Mouse (Mus musculus) neural tube, embryonic 12.5 days (tissue): ENCODE measurements around the gene Parp8. TPM values are rescaled to one million over a fixed set of nuclear protein-coding genes. Genes with fewer than 3 reads are reported as not detected.
A peak's percentile ranks its signal among the peaks of the same experiment; 100 is the strongest.

Source experiments
- ATAC-seq: fragments of 200-750 bp; cut with Nextera tagmentation; 2 replicates; pipeline ENCODE4 v1.8.0; 2017; ENCODE audit warnings: low read depth, mild to moderate bottlenecking, moderate TSS enrichment, moderate library complexity; ENCODE audit not compliant: low FRiP score
- H3K27ac ChIP-seq: fragments of 300-500 bp; sonication (generic); 2 replicates; pipeline ENCODE4 v1.5.1; 2016
- H3K27me3 ChIP-seq: fragments of 300-500 bp; sonication (generic); replicated peaks from 2 replicates; pipeline ENCODE4 v1.6.1; 2016; ENCODE audit warnings: mild to moderate bottlenecking
- H3K36me3 ChIP-seq: fragments of 300-500 bp; sonication (generic); 2 replicates; pipeline ENCODE4 v1.6.1; 2016; ENCODE audit warnings: mild to moderate bottlenecking
- H3K4me1 ChIP-seq: fragments of 300-500 bp; sonication (generic); 2 replicates; pipeline ENCODE4 v1.6.1; 2016
- H3K4me2 ChIP-seq: fragments of 300-500 bp; sonication (generic); replicated peaks from 2 replicates; pipeline ENCODE4 v1.6.1; 2016; ENCODE audit warnings: mild to moderate bottlenecking
- H3K4me3 ChIP-seq: fragments of 300-500 bp; sonication (generic); 2 replicates; pipeline ENCODE4 v1.5.1; 2016
- H3K9ac ChIP-seq: fragments of 300-500 bp; sonication (generic); 2 replicates; pipeline ENCODE4 v1.6.1; 2016; ENCODE audit warnings: mild to moderate bottlenecking
- H3K9me3 ChIP-seq: fragments of 300-500 bp; sonication (generic); 2 replicates; pipeline ENCODE4 v1.6.1; 2016; ENCODE audit warnings: mild to moderate bottlenecking
- WGBS: fragments of 180-500 bp; shearing (Covaris S2); methylation state at CpG from one replicate; pipeline ENCODE4 v1.1.7; 2016; 5-methylcytosine and 5-hydroxymethylcytosine counted together
- polyA plus RNA-seq: library from polyadenylated mRNA; unstranded; fragments of >200 nt; fragmentation: Nextera tagmentation; extraction: Ambion mirVana; gene quantifications from 2 replicates; pipeline ENCODE4 v1.2.1, GENCODE M21; 2016

The Parp8 gene
- polyA plus RNA-seq, 1 experiment from 2014 or later: 17.3 TPM

DNA sequence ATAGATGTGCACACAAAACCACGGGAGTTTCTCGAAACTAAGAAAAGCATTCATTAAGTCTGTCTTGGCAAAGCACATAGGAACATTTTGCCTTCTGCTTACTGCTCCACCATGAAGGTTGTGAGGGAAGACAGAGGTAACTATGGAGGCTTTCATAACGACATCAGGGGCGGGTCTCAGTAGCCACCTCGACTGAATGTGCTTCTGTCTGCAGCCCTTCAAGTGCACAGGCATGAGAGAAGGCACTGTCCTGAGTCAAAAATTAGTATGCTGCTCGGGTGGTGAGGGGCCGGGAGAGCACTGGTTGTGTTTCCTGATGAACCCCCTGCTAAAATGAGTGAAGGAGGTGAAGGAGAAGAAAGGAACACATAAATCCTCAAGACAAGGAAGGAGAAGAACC lies 51.8 kb downstream of the Parp8 start:
- H3K4me2 ChIP-seq: no peak overlapping the region
- ATAC-seq: peak; percentile 65; the same call in 1 of the 2 replicates
- H3K4me3 ChIP-seq: no peak overlapping the region
- no peaks in the 10 kb centered on the region for H3K27me3 ChIP-seq
- no peaks in the 10 kb centered on the region for H3K9me3 ChIP-seq
- 62% methylated on average over 7 of the region's 7 CpGs for WGBS
- no peak overlapping the region for H3K9ac ChIP-seq
- no peaks in the 10 kb centered on the region for H3K36me3 ChIP-seq
- H3K4me1 ChIP-seq: no peaks in the 10 kb centered on the region
- H3K27ac ChIP-seq: no peak overlapping the region

DNA sequence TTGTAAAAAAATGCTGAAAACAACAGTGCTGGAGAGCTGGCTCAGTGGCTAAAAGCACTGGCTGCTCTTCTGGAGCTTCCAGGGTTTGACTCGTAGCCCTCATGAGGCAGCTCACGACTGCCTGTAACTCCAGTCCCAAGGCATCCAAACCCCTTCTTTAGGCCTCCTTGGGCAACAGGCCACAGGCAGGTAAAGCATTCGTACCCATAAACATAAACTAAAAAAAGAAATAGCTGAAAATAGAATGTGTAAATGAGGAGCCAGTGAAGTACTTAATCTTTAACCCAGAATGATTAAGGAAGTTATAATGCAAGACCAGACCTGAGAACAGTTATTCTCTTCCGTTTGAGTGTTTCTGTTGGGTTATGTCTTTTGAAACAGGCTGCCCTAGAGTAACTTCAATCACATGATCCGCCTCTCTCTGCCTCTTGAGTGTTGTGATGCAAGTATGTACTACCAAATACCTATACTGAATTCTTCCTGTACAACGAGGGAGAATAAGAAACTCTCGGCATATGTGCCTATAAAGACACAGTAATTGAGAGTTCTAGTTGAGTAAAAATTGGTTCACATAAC lies 53.2 kb downstream of the Parp8 start:
- Histone ChIP-seq H3K27ac (no peak overlapping the region), H3K9me3 (no peaks in the 10 kb centered on the region), H3K27me3 (no peaks in the 10 kb centered on the region), H3K9ac (no peak overlapping the region), H3K4me1 (no peaks in the 10 kb centered on the region), H3K4me3 (no peak overlapping the region), H3K36me3 (no peaks in the 10 kb centered on the region), H3K4me2 (no peak overlapping the region)
- 88% methylated on average over 7 of the region's 7 CpGs for WGBS
- no peak for ATAC-seq

DNA sequence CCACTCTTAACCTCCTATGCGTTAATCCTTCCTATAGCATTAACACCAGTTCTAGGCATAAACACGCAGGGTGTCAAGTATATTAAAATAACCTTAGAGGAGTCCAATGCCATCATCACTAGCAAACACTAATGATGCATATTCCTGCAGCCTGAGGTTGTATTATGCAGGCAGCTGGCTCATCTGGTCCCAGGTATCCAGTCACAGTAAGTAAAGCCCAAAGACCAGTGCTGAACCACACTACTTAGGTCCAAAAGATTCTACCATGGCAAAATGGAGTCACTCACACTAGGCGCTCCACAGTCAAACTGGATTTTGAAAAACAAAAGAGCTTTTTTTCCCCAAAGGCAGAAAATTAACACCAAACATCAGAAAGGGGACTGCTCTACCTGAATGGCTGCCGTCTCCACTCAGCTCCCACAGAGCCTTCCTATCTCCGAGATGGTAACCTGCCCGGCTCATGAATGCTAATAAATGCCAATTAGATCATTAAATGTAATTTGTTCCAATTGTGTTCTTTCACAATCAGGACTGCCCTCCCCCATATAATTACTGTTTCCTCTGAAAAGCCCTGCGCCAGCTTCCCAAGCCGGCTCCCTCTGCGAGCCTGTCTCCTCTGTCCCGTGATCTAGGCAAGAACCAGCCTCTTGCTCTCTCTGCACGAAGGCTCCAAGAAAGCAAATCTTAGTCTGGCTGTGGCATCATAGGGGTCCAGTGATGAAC lies 54.5 kb downstream of the Parp8 start:
- 45% methylated on average over 11 of the region's 11 CpGs for WGBS
- ATAC-seq: no peak
- H3K9me3 ChIP-seq: no peaks in the 10 kb centered on the region

DNA sequence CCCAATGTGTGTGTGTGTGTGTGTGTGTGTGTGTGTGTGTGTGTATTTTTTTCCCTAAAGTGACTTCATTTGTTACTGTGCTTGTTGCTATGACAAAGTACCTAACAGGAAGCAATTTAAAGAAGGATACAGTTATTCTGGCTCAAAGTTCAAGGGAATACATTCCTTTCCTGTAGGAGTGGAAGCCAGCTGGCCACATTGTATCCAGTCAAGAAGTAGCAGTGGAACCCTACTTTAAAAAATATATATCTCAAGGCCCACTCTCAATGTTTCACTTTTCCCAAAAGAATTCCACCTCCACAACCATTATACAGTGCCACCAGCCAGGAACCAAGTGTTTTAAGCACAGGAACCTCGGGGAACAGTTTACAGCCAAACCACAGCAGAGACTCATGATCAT lies 55.7 kb downstream of the Parp8 start:
- H3K36me3 ChIP-seq: no peaks in the 10 kb centered on the region
- H3K9me3 ChIP-seq: no peaks in the 10 kb centered on the region
- WGBS: 75% methylated on average over 1 of the region's 1 CpGs
- no peak overlapping the region for H3K27ac ChIP-seq
- no peak overlapping the region for H3K4me3 ChIP-seq
- H3K9ac ChIP-seq: no peak overlapping the region
- H3K4me2 ChIP-seq: no peak overlapping the region
- no peaks in the 10 kb centered on the region for H3K4me1 ChIP-seq
- ATAC-seq: no peak
- no peaks in the 10 kb centered on the region for H3K27me3 ChIP-seq

More for the DNA sequence above, 54.5 kb downstream of the Parp8 start:
- no peaks in the 10 kb centered on the region for H3K4me1 ChIP-seq
- no peak overlapping the region for H3K9ac ChIP-seq
- no peaks in the 10 kb centered on the region for H3K36me3 ChIP-seq
- no peak overlapping the region for H3K4me2 ChIP-seq
- H3K4me3 ChIP-seq: no peak overlapping the region
- no peak overlapping the region for H3K27ac ChIP-seq
- no peaks in the 10 kb centered on the region for H3K27me3 ChIP-seq

DNA sequence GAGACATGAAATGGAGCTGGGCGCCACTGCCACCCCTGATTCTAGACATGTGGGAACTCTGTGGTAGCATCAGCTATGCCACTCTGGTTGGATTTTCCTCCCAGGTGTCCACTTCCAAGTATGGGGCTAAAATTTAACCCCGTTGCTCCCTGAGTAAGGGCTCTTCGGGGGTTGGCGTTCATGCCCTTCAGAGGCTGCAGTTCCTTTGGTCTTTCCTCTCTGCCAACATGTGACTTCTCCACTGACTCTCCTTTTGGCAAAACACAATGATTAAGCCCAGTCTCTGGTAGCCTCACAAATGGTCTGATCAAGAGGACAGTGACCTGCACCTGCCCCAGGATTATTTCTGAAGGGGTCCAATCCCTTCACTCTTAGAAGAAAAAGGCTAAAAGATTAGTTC lies 56.4 kb downstream of the Parp8 start:
- H3K4me3 ChIP-seq: no peak overlapping the region
- ATAC-seq: no peak
- H3K36me3 ChIP-seq: no peaks in the 10 kb centered on the region
- H3K9ac ChIP-seq: no peak overlapping the region
- no peaks in the 10 kb centered on the region for H3K9me3 ChIP-seq
- H3K4me2 ChIP-seq: no peak overlapping the region
- no peaks in the 10 kb centered on the region for H3K4me1 ChIP-seq
- no peaks in the 10 kb centered on the region for H3K27me3 ChIP-seq
- no peak overlapping the region for H3K27ac ChIP-seq
- WGBS: 92% methylated on average over 4 of the region's 4 CpGs

DNA sequence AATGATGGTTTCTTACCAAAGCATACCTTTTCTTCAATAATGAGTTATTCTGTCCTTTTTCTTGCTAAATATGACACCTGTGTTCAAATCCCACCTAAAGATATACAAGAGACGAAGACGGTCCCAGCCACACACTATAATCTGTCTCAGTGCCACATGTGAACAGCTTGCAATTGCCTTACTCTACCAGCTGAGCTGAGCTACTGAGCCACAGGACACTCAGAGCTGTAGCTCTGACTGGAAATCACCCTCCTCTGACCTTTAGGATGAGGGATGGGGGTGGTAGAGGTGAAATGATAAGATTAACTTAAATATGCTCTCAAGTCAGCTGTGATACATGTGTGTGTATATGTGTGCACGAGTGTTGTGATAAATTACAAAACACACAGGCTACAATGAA lies 57.9 kb downstream of the Parp8 start:
- Histone ChIP-seq H3K36me3 (no peaks in the 10 kb centered on the region), H3K27me3 (no peaks in the 10 kb centered on the region), H3K4me1 (no peaks in the 10 kb centered on the region), H3K9ac (no peak overlapping the region), H3K9me3 (no peaks in the 10 kb centered on the region), H3K4me3 (no peak overlapping the region), H3K27ac (no peak overlapping the region), H3K4me2 (no peak overlapping the region)
- 92% methylated on average over 3 of the region's 3 CpGs for WGBS
- no peak for ATAC-seq

DNA sequence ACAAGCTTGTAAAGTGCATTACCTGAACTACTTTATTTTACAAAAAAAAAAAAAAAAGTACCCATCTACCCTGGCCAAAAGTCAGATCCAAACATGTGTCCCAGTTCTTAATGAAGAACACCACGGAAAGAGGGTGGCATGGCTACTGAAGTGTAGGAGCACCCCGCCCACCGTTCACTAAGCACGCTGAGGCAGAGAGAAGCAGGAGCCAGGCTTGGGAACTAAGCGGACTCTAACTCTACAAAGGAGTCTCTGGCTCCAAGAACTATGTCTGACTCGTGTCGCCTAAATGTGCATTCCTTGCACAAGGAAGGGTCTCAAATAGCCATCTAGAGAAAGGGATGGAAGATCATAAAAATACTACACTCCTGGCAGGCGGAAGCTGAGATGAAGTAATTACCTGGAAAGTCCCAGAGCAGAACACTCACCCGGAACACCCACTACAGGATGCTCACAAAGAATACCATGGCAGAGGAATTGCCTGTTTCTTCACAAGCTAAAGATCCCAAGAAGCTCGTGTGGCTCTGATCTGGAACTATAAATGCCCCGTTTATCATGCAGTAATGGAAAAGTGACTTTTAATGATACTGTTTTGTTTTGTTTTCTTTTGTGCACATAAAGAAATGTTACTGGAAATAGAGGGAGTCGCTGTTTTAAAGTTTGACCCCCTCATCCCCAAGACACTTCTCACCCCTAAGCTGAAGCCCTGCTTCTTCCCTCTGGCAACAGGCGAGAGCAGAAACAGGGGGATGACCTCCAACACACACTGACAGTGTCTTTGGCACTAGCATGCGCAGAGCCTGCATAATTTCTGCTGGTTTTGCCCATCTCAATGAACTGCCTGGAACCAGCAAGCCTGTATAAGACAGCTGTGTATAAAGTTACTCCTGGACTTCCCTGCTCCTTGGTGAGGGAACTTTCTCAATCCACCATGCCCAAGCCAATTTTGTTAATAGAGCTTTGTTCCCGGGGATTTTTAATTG lies 62.6 kb downstream of the Parp8 start:
- Histone ChIP-seq H3K36me3 (no peaks in the 10 kb centered on the region), H3K4me1 (no peaks in the 10 kb centered on the region), H3K4me2 (no peak overlapping the region), H3K9me3 (no peaks in the 10 kb centered on the region), H3K27ac (no peak overlapping the region), H3K4me3 (no peak overlapping the region), H3K9ac (no peak overlapping the region), H3K27me3 (no peaks in the 10 kb centered on the region)
- no peak for ATAC-seq
- WGBS: 70% methylated on average over 15 of the region's 15 CpGs

DNA sequence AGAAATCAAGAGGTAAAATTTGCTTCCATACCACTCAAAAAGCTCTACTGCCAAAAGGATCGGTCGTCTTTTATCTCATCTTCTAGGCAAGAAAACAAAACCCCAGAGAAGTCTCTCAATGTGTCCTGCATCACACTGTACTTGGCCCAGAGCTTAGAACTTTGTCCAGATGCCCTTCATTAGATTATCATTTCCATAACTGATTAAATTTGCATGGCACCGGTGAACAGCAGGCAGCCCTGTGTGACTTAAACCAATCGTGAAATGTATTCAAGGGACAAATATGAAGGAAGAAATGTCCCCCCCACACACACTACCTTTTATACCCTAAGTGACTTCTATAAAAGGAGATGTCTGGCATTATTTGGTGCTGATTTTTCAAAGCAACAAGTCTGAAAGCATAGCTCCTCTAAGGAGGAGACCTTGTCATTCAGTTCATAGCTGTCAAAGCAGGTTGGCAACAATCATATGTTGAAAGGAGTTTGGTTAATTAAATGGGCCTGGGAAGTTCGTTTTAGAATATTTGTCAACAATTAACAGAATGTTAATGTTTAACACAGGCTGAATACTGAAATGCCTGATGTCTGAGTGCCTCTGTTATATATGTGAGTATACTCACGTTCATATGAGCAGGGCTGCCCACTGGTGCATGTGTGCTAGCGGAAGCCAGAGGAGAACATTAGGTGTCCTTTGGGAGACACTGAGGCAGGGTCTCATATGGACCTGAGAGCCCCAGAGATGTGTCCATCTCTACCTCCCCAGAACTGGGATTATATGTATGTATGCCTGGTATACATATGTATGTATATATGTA lies 66.4 kb downstream of the Parp8 start:
- Histone ChIP-seq H3K9me3 (no peaks in the 10 kb centered on the region), H3K27me3 (no peaks in the 10 kb centered on the region), H3K36me3 (no peaks in the 10 kb centered on the region), H3K27ac (no peak overlapping the region), H3K4me1 (no peaks in the 10 kb centered on the region), H3K9ac (no peak overlapping the region), H3K4me3 (no peak overlapping the region), H3K4me2 (no peak overlapping the region)
- ATAC-seq: no peak
- 84% methylated on average over 7 of the region's 7 CpGs for WGBS

DNA sequence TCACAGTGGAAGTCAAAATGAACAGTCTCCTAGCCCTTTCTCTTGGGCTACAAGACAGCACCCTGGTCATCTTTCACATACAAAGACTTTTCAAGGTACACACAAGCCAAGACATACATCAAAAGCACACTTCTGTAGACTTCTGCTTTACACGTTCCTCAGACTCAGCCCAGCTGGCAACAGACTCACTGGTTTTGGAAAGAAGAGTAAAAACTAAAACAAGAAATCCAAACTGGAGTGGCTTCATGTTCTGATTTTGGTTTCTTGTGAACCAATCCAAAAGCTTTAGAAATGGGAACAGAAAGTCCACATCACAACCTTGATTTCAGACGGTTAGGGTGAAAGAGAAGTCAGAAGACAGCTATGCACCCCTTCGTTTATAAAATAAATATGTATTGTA lies 67.8 kb downstream of the Parp8 start:
- no peaks in the 10 kb centered on the region for H3K4me1 ChIP-seq
- H3K4me2 ChIP-seq: no peak overlapping the region
- no peak overlapping the region for H3K4me3 ChIP-seq
- no peaks in the 10 kb centered on the region for H3K36me3 ChIP-seq
- H3K27me3 ChIP-seq: no peaks in the 10 kb centered on the region
- H3K27ac ChIP-seq: no peak overlapping the region
- no peak for ATAC-seq
- H3K9ac ChIP-seq: no peak overlapping the region
- WGBS: 92% methylated on average over 3 of the region's 3 CpGs
- H3K9me3 ChIP-seq: no peaks in the 10 kb centered on the region

DNA sequence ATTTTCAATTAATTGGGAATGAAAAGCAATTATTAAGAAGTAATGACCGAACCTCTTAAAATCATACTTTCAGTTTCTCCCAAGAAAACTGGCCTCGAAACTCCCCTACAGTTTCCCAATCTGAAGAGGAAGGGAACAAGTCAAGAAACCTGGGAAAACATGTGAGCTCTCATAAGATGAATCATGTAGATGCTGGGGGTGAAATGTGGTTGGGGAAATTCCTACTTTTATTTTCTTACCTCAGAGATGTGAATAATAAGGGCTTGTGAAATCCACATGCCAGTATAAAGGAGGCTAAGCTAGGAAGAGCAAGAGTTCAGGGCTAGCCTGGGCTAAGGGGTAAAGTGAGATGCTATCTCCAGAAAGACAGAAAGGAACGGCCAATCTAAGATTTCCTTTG lies 74.0 kb downstream of the Parp8 start:
- Histone ChIP-seq H3K36me3 (no peaks in the 10 kb centered on the region), H3K27me3 (no peaks in the 10 kb centered on the region), H3K4me1 (no peaks in the 10 kb centered on the region), H3K4me2 (no peak overlapping the region), H3K4me3 (no peak overlapping the region), H3K27ac (no peak overlapping the region), H3K9ac (no peak overlapping the region), H3K9me3 (no peaks in the 10 kb centered on the region)
- 93% methylated on average over 3 of the region's 3 CpGs for WGBS
- ATAC-seq: no peak

DNA sequence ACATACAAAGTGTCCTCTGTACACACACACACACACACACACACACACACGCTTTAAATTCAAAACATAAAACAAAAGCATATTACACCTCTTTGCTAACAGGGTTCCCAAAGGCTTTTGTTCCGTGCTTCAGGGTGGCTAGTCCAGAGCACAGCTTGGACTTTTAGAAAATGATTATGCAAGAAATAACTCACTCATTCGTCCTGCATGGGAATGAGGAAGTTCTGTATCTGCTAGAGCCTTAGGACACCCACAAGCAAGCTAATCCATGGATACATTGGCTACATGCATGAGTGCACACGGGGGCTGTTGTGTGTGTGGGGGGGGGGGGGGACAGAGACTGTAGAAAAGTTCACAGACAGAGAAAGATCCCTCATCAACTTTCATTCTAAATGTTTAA lies 75.8 kb downstream of the Parp8 start:
- Histone ChIP-seq H3K4me3 (no peak overlapping the region), H3K4me1 (no peaks in the 10 kb centered on the region), H3K27me3 (no peaks in the 10 kb centered on the region), H3K4me2 (no peak overlapping the region), H3K27ac (no peak overlapping the region), H3K9ac (no peak overlapping the region), H3K36me3 (no peaks in the 10 kb centered on the region), H3K9me3 (no peaks in the 10 kb centered on the region)
- 83% methylated on average over 4 of the region's 4 CpGs for WGBS
- ATAC-seq: no peak

DNA sequence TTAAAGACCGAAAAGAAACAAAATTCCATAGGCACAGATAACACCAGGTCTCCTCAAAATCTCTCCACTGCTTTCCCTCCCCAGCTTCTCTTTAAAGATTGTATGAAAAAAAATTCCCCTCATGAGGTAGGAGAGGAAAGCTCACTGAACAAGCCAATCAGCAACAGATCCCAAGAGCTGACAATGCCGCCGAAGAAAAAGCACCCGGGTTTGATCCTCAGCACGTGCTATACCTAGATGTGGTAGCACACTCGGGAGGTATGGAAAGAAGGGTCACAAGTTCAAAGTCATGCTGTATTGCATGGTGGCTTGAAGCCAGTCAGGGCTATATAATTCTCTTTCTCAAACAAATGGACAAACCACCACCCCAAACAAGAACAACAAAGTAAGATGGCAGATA lies 76.3 kb downstream of the Parp8 start:
- ATAC-seq: no peak
- Histone ChIP-seq H3K27ac (no peak overlapping the region), H3K4me1 (no peaks in the 10 kb centered on the region), H3K4me2 (no peak overlapping the region), H3K9me3 (no peaks in the 10 kb centered on the region), H3K36me3 (no peaks in the 10 kb centered on the region), H3K27me3 (no peaks in the 10 kb centered on the region), H3K4me3 (no peak overlapping the region), H3K9ac (no peak overlapping the region)
- 92% methylated on average over 6 of the region's 6 CpGs for WGBS
